Mouse (Mus musculus) bone marrow, adult 2 months (tissue): ENCODE measurements around the gene Srgap2.

Experiments used
- CTCF ChIP-seq: fragments of 200-500 bp; IDR thresholded peaks from 2 replicates; pipeline ENCODE4 v1.5.1; 2011; ENCODE audit warnings: low read length, control low read depth; ENCODE audit not compliant: control insufficient read depth, insufficient read depth
- POLR2A ChIP-seq: fragments of 200-500 bp; IDR thresholded peaks from 2 replicates; pipeline ENCODE4 v1.6.1; 2011; ENCODE audit warnings: low read depth, mild to moderate bottlenecking, control low read depth, low read length, borderline replicate concordance; ENCODE audit not compliant: control insufficient read depth

DNA sequence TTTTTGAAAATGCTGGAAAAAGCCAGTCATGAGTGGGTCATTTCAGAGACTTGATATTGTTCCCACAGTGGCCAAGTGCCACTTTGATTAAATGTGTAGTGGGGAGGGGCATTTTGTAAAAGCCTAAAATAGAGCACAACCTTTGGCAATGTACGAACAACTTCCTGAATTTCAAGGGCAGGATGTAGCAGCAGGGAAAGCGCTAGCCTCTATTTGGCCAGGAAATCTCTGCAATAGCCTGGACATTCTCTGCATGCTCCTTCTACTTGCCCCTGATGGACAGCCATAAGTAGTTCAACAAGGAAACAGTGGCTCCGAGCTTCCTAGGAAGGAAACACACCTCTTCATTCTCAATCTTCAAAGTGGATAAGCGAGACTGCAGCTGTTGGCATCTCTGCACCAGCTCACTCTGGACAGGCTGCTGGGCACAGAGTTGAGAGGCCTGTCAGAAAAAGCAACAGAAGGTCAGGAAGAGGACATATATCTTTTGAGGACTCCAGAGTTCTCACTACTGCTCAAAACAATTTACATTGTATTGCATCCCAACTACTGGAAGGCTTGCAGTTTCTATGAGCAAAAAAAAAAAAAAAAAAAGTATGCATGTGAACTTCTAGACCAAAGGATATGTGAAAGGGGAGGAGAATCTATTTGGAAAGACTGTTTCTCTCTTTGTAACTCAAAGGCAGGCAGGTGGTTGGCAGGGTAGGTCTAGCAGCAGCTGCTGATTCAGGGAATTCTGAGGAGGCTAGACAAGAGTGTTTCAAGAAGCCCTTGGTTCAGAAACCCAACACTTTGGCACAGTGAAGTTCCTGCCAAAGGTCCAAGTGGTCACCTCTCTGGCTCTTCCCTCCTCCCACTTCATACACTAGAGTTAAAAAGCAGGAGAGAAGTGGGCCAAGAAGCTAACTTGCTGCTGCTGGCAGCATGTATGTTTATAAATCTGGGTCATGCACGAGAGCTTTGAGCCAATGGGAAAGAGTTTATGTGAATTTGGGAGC lies 181.4 kb downstream of the Srgap2 start:
- TF ChIP-seq CTCF (no peak), POLR2A (no peak)
